Mouse (Mus musculus) embryonic stem cell, embryonic (primary cell): ENCODE data around the gene Vpreb3.

Experiments used
- CTCF ChIA-PET, 4 experiments: fragments of 300-600 bp in 2 of 4; fragments of 350-600 bp in 2 of 4; sonication (Branson Sonifier 250); formaldehyde crosslinking; loops; one replicate each; lab custom pipeline; 2022; ENCODE audit warnings: inconsistent platforms in 2 of 4; lab: Charles Lee
- POLR2A ChIA-PET, 4 experiments: fragments of 300-600 bp in 2 of 4; fragments of 350-600 bp in 2 of 4; sonication (Branson Sonifier 250); formaldehyde crosslinking; loops; one replicate each; lab custom pipeline; 2022; ENCODE audit warnings: antibody characterized with exemption in 4 of 4, inconsistent platforms in 1 of 4; lab: Charles Lee

Vpreb3 gene

DNA sequence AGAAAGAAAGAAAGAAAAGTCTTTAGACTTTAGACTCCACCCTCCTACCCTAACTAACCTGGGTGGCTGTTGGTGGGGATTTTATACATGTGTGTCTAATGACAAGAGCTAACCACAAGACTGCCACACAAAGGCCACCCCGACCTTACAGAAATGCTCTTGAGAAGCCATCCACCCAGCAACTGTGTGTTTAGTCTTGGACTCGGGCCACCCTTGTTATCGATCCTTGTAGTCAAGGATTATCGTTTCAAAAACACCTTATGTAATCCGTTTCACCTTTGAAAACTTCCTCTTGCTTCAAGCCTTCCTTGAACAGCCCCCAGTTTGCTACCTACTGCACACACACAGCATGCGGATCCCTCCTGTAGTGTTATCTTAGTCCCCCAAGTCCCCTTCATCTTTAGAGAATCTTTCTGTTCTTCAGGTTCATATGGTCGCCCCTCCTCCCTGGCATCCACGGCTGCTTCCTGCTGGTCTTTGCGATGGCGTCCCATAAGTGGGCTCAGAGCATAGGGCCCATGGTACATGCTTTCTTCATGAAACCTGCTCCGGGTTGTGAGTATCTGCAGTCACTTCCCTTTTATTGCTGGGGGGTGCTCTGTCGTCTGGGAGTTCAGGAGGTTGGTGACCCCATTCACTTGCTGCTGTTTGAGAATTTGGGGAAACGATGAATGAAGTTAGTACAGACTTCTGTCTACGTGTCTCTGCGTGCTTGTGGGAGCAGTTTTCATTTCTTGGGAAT lies at the start of gene Vpreb3:
TSS of gene Vpreb3 (plus strand) at position 322 of the 742 bp plus-strand sequence.
- ChIA-PET CTCF (no interaction called here), POLR2A (interaction anchor here in 3 of 4 experiments (0.5 to 9.6 kb wide), 16 partner anchors 6 to 469 kb away, joined by 3 to 128 read pairs (median 5); partner anchors contain the start of genes Chchd10 (in 2 of the 3), Smarcb1 (in 2 of the 3), Mif (in 1 of the 3) and Mmp11 (in 1 of the 3))

DNA sequence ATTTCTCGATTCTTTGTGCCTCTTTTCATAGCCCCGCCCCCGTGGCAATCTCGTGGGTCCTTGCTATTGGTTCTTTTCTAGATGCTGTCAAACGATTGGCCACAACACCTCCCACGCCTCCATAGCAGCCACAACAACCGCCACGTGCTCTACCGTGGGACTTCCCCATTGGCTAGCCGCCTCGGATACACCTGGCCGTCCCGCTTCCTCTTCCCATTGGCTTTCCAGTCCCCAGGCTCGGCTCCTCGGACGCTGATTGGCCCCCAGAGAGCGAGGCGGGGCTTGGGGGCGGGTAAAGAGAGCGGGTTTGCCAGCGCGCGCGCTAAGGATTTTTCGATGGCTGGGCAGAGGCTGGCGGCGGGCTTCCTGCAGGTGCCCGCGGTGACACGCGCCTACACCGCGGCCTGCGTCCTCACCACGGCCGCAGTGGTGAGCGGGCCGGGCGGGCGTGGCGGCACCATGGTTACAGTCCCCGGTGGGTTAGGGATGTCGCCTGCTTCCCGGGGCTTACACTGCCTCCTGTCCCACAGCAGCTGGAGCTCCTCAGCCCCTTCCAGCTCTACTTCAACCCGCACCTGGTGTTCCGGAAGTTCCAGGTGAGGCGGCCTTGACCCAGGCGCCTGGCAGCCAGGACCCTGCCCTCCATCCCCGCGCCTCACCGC lies 49.6 kb upstream of the Vpreb3 start, which contains the start of gene Derl3:
TSS of gene Derl3 (plus strand) at position 325 of the 662 bp plus-strand sequence.
- ChIA-PET CTCF (interaction anchor here (0.5 to 3.5 kb wide), 6 partner anchors 10 to 128 kb away, joined by 3 to 15 read pairs (median 5); partner anchors contain the start of gene Ddt (in 1 of the 4)), POLR2A (interaction anchor here (0.5 to 5.6 kb wide), 19 partner anchors 10 to 62 kb away, joined by 3 to 46 read pairs (median 4); partner anchors contain the start of genes Mmp11 (in 2 of the 4), Smarcb1 (in 2 of the 4), Chchd10 (in 1 of the 4) and Mif (in 1 of the 4))

GRCm38 (mm10) chr10:75894601-75895000 lies 48.3 kb upstream of the Vpreb3 start:
- POLR2A ChIA-PET, result interaction anchor here in 3 of 4 experiments (0.5 to 5.6 kb wide), 20 partner anchors 12 to 335 kb away, joined by 3 to 46 read pairs (median 4); partner anchors contain the start of genes Mmp11 (in 2 of the 3), Chchd10 (in 1 of the 3), Gm867 (in 1 of the 3) and Mif (in 1 of the 3)
- CTCF ChIA-PET, result interaction anchor here in 3 of 4 experiments (1.1 to 3.5 kb wide), 6 partner anchors 12 to 130 kb away, joined by 3 to 15 read pairs (median 4); no protein-coding TSS in a partner anchor

GRCm38 (mm10) chr10:75895730-75896129 lies 47.1 kb upstream of the Vpreb3 start:
- POLR2A ChIA-PET, result interaction anchor here in 3 of 4 experiments (0.7 to 5.6 kb wide), 15 partner anchors 12 to 337 kb away, joined by 3 to 43 read pairs (median 4); partner anchors contain the start of genes Gm867 (in 2 of the 3), Mif (in 2 of the 3), Mmp11 (in 1 of the 3) and Vpreb3 (in 1 of the 3)
- CTCF ChIA-PET, result interaction anchor here (0.6 to 1.8 kb wide), 5 partner anchors 12 to 60 kb away, joined by 3 to 4 read pairs (median 3); no protein-coding TSS in a partner anchor

- ChIA-PET CTCF (interaction anchor here in 2 of 4 experiments (1.0 to 1.5 kb wide), 4 partner anchors 14 to 61 kb away, joined by 3 to 6 read pairs (median 4); no protein-coding TSS in a partner anchor), POLR2A (interaction anchor here in 2 of 4 experiments (0.8 to 5.6 kb wide), 10 partner anchors 13 to 337 kb away, joined by 3 to 43 read pairs (median 4); partner anchors contain the start of genes Mif (in 2 of the 2), Gm867 (in 1 of the 2), Mmp11 (in 1 of the 2) and Vpreb3 (in 1 of the 2))
Observed at GRCm38 (mm10) chr10:75896208-75896607, 46.6 kb upstream of the Vpreb3 start.

GRCm38 (mm10) chr10:75897373-75897772 lies 45.5 kb upstream of the Vpreb3 start:
- ChIA-PET CTCF (interaction anchor here in 3 of 4 experiments (0.5 to 2.0 kb wide), 9 partner anchors 11 to 113 kb away, joined by 3 to 11 read pairs (median 4); partner anchors contain the start of gene Smarcb1 (in 1 of the 3)), POLR2A (interaction anchor here in 3 of 4 experiments (0.6 to 2.4 kb wide), 12 partner anchors 12 to 165 kb away, joined by 3 to 11 read pairs (median 3); partner anchors contain the start of genes Chchd10 (in 1 of the 3), Gm867 (in 1 of the 3) and Smarcb1 (in 1 of the 3))

GRCm38 (mm10) chr10:75898039-75898564 lies 44.8 kb upstream of the Vpreb3 start:
- ChIA-PET POLR2A (interaction anchor here (0.6 to 3.0 kb wide), 22 partner anchors 10 to 166 kb away, joined by 3 to 13 read pairs (median 4); partner anchors contain the start of genes Chchd10 (in 2 of the 4), Mmp11 (in 2 of the 4), Gm867 (in 1 of the 4) and Mif (in 1 of the 4)), CTCF (interaction anchor here in 3 of 4 experiments (0.5 to 2.0 kb wide), 7 partner anchors 10 to 53 kb away, joined by 3 to 11 read pairs (median 4); partner anchors contain the start of gene Smarcb1 (in 1 of the 3))

DNA sequence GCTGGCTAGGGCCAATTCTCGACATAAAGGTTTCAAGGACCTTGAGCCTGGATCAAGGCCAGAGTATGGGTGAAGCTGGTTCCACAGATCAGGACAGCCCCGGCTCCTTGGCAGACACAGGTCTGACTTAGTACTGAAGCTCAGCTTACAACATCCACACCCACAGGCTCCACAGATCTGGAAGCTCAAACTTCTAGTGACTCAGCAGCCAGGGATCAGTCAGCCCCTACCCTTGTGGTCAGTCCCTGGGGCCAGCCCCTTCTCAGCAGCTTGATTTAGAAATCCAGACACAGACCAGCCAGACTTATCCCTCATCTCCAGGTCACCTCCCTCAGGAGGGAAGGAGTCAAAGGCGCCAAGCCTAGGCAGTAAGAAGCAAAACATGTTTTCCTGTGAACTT lies 44.0 kb upstream of the Vpreb3 start:
- ChIA-PET CTCF (interaction anchor here in 2 of 4 experiments (0.6 to 2.0 kb wide), 3 partner anchors 43 to 53 kb away, joined by 3 to 5 read pairs (median 4); no protein-coding TSS in a partner anchor), POLR2A (interaction anchor here in 3 of 4 experiments (0.6 to 3.0 kb wide), 19 partner anchors 10 to 136 kb away, joined by 3 to 13 read pairs (median 4); partner anchors contain the start of genes Chchd10 (in 2 of the 3), Mmp11 (in 2 of the 3), Gm867 (in 1 of the 3) and Mif (in 1 of the 3))

DNA sequence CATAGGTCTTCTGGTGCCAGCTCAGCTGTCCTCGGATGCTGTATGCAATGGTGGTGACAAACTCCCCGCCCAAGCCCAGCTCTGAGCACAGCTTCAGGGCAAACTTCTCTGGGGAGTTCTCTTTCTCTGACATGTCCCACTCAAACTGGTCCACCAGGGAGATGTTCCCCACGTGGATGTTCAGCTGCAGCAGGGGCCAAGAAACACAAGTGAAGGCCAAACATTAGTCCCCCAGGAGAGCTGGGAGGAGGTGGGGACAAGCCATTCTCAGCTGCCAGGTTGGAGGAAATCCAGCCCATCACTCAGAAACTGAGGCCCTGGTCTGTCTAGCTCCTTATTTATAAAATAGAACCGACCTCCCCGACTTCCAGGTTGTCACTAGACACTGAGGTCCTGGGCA lies 38.5 kb upstream of the Vpreb3 start:
- ChIA-PET CTCF (interaction anchor here in 1 of 4 experiments (1.1 kb wide), 1 partner anchor 131 kb away, joined by 3 read pairs; the partner anchor contains the start of gene Ddt), POLR2A (interaction anchor here in 2 of 4 experiments (0.6 to 1.8 kb wide), 11 partner anchors 8 to 255 kb away, joined by 3 to 8 read pairs (median 4); partner anchors contain the start of genes Mmp11 (in 1 of the 2) and Smarcb1 (in 1 of the 2))

GRCm38 (mm10) chr10:75906882-75907281 lies 36.0 kb upstream of the Vpreb3 start:
- POLR2A ChIA-PET, result interaction anchor here in 2 of 4 experiments (0.5 to 2.0 kb wide), 6 partner anchors 15 to 129 kb away, joined by 3 to 6 read pairs (median 3); partner anchors contain the start of genes Smarcb1 (in 2 of the 2) and Mmp11 (in 1 of the 2)

DNA sequence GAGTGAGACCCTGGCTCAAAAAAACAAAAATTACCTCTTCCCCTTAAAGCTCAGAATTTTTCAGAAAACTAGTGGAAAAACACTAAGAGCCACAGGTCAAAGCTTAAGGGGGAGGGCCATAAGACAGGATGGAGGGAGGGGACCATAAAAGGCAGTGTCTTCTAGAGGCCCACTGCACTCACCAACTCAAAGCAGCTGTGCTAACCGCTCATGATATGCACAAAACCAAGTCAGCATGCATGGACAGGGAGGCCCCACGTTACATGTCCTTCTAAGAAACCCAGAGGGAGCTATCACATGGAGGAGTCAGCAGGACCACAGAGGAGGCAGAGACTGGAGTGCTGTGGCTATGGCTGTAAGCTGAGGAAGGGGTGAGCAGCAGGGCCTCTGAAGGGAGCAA lies 32.2 kb upstream of the Vpreb3 start:
- POLR2A ChIA-PET, result interaction anchor here in 3 of 4 experiments (0.6 to 5.4 kb wide), 17 partner anchors 10 to 275 kb away, joined by 3 to 23 read pairs (median 4); partner anchors contain the start of genes Mmp11 (in 2 of the 3), Smarcb1 (in 2 of the 3) and Chchd10 (in 1 of the 3)
- CTCF ChIA-PET, result interaction anchor here in 3 of 4 experiments (0.6 to 1.7 kb wide), 4 partner anchors 11 to 56 kb away, joined by 3 to 7 read pairs (median 4); partner anchors contain the start of gene Smarcb1 (in 1 of the 3)

More at GRCm38 (mm10) chr10:75906882-75907281, 36.0 kb upstream of the Vpreb3 start:
- CTCF ChIA-PET, result no interaction called here

- CTCF ChIA-PET, result interaction anchor here in 1 of 4 experiments (0.9 to 1.4 kb wide), 2 partner anchors 16 to 19 kb away, joined by 3 to 4 read pairs; partner anchors contain the start of gene Chchd10
- POLR2A ChIA-PET, result interaction anchor here in 2 of 4 experiments (0.9 to 5.4 kb wide), 12 partner anchors 8 to 52 kb away, joined by 3 to 23 read pairs (median 4); partner anchors contain the start of genes Smarcb1 (in 2 of the 2), Chchd10 (in 1 of the 2), Gm867 (in 1 of the 2) and Mmp11 (in 1 of the 2)
Observed at GRCm38 (mm10) chr10:75913013-75913589, 29.8 kb upstream of the Vpreb3 start.

DNA sequence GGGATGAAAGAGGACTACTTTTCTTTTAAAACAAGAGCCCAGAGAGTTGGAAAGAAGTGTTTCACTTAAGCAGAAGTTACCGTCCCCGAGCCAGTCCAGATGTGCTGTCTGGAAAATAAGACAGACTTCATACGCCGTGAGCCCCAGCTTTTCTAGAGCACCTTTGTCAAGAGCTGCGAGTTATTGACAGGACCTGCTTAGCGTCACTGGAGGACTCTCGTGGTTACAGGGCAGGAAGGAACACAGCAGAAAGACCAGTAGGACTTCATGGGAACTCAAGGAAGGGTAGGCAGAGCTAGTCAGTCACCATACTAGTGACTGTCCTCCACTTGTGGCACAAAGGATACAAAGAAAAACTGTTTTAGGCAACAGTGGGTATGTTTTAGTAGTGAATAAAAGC lies 27.3 kb upstream of the Vpreb3 start:
- ChIA-PET POLR2A (interaction anchor here in 3 of 4 experiments (0.5 to 2.4 kb wide), 12 partner anchors 12 to 1519 kb away, joined by 3 to 9 read pairs (median 4); partner anchors contain the start of genes Derl3 (in 2 of the 3), Chchd10 (in 1 of the 3), Gm867 (in 1 of the 3) and Mmp11 (in 1 of the 3)), CTCF (no interaction called here)

DNA sequence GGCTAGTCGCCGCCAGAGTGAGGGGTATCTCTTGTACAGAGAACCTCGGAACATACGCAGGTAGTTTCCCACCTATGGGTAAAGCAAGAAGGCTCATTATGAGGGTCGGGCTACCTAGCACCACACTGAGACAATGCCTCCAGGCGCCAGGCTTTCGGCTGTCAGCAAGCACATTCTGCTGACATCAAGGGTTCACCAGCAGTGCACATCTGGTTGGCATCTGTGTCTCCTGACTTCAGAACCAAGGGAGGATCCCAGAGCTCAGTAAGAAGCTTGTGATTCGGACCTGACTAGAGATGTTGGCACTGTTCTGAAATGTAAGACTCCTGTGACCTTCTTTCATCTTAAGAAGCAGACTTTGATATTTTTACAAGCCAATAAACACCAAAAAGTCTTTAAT lies 26.0 kb upstream of the Vpreb3 start:
- POLR2A ChIA-PET, result interaction anchor here in 2 of 4 experiments (1.0 to 2.4 kb wide), 5 partner anchors 15 to 24 kb away, joined by 3 to 9 read pairs (median 7); partner anchors contain the start of genes Chchd10 (in 1 of the 2), Gm867 (in 1 of the 2) and Mmp11 (in 1 of the 2)
- CTCF ChIA-PET, result no interaction called here

DNA sequence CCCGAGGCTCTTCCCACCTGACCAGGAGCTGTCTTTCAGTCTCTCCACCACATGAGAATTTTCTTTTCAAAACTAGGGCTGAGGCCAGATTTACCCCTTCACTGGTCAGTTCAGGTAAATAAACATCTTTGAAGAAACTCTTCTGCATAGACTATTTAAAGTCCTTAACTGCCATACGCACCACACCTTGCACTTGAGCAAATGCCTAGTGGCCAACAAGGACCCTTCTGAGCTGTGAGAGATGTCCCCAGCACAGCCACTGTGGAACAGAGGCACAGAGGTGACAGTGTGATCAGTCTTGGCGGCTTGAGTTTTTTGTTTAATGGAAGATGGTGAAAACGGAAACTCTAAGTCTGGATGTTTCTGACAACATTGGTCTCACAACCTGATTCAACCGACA lies 23.8 kb upstream of the Vpreb3 start:
- CTCF ChIA-PET, result interaction anchor here in 1 of 4 experiments (1.1 kb wide), 1 partner anchor 36 kb away, joined by 6 read pairs; no protein-coding TSS in a partner anchor
- POLR2A ChIA-PET, result interaction anchor here in 3 of 4 experiments (0.6 to 4.9 kb wide), 11 partner anchors 10 to 37 kb away, joined by 3 to 128 read pairs (median 3); partner anchors contain the start of genes Chchd10 (in 2 of the 3), Gm867 (in 1 of the 3), Mmp11 (in 1 of the 3) and Vpreb3 (in 1 of the 3)
